Mouse (Mus musculus): ENCODE results near the gene Coro1b. TPM values are rescaled to one million over a fixed set of nuclear protein-coding genes. Genes with fewer than 3 reads are reported as not detected.
A peak's percentile ranks its signal among the peaks of the same experiment; 100 is the strongest.

Gene Coro1b
- total RNA-seq (2021): 10 to 100 TPM in 1 of 2 experiments, 1 to 10 TPM in 1; 9.8 to 14.7 TPM
- long read RNA-seq, experiment 1, transcript Coro1b-201 (11 exons, 1,888 nt): major isoform, 6 of 21 reads
- long read RNA-seq, experiment 1, partial matches to known transcripts: 3 of 21 reads
- long read RNA-seq, experiment 1, other reads (novel, unspliced or antisense): 12 of 21 reads
- long read RNA-seq, experiment 2, transcript Coro1b-201 (11 exons, 1,888 nt): major isoform, 5 of 9 reads
- long read RNA-seq, experiment 2, partial matches to known transcripts: 1 of 9 reads
- long read RNA-seq, experiment 2, other reads (novel, unspliced or antisense): 3 of 9 reads

GRCm38 (mm10) chr19:4148491-4148806, at the start of gene Coro1b:
Gene Coro1b, plus strand, starts transcription at chr19:4148619.
- Histone ChIP-seq H3K27ac (peak within 1 kb of the TSS; percentile 96), H3K4me3 (peak within 1 kb of the TSS; percentile 97)
- intact Hi-C loops (cut with DNase I): no loop called here
- TF ChIP-seq CTCF (IDR thresholded peaks at IDR 0.05): no peak
- DNase-seq: peak; percentile 98

- intact Hi-C loops (cut with DNase I): loop anchor here (2.0 to 5.0 kb wide), 3 partner anchors 22 to 130 kb away; no protein-coding TSS in a partner anchor
- Histone ChIP-seq H3K27ac (peak overlapping the region; percentile 82), H3K4me3 (peak overlapping the region; percentile 79)
- no peak; the same call in none of the 2 replicates for TF ChIP-seq CTCF (IDR thresholded peaks at IDR 0.05)
- DNase-seq: peak; percentile 95
Measured at GRCm38 (mm10) chr19:4099056-4099455, 49.4 kb upstream of the Coro1b start.

GRCm38 (mm10) chr19:4099837-4100717, 48.3 kb upstream of the Coro1b start, which contains the start of gene Pitpnm1:
Gene Pitpnm1, plus strand, starts transcription at chr19:4099998.
- Histone ChIP-seq H3K4me3 (peak within 1 kb of the TSS; percentile 79), H3K27ac (peak within 1 kb of the TSS; percentile 82)
- DNase-seq: peak; percentile 89
- intact Hi-C loops (cut with DNase I): loop anchor here (2.0 to 5.0 kb wide), 3 partner anchors 21 to 129 kb away; no protein-coding TSS in a partner anchor
- no peak for TF ChIP-seq CTCF (IDR thresholded peaks at IDR 0.05)

GRCm38 (mm10) chr19:4100718-4101261, 47.6 kb upstream of the Coro1b start:
- H3K4me3 ChIP-seq: peak overlapping the region; percentile 79
- intact Hi-C loops (cut with DNase I): no loop called here
- DNase-seq: no peak
- H3K27ac ChIP-seq: peak overlapping the region; percentile 82; the same call in 1 of the 2 replicates
- no peak for TF ChIP-seq CTCF (IDR thresholded peaks at IDR 0.05)

GRCm38 (mm10) chr19:4101466-4101865, 47.0 kb upstream of the Coro1b start:
- intact Hi-C loops (cut with DNase I): no loop called here
- Histone ChIP-seq H3K27ac (no peak overlapping the region), H3K4me3 (no peak overlapping the region)

GRCm38 (mm10) chr19:4102049-4102448, 46.4 kb upstream of the Coro1b start:
- TF ChIP-seq CTCF (IDR thresholded peaks at IDR 0.05): no peak
- no peak for DNase-seq
- intact Hi-C loops (cut with DNase I): no loop called here
- Histone ChIP-seq H3K4me3 (no peak overlapping the region), H3K27ac (no peak overlapping the region)

More at GRCm38 (mm10) chr19:4101466-4101865, 47.0 kb upstream of the Coro1b start:
- peak; percentile 6 for DNase-seq
- TF ChIP-seq CTCF (IDR thresholded peaks at IDR 0.05): no peak

- no peak for DNase-seq
- intact Hi-C loops (cut with DNase I): no loop called here
Measured at GRCm38 (mm10) chr19:4102626-4103025, 45.8 kb upstream of the Coro1b start.

GRCm38 (mm10) chr19:4103294-4103693, 45.1 kb upstream of the Coro1b start:
- DNase-seq: no peak
- intact Hi-C loops (cut with DNase I): no loop called here
- no peak for TF ChIP-seq CTCF (IDR thresholded peaks at IDR 0.05)
- H3K4me3 ChIP-seq: no peak overlapping the region
- H3K27ac ChIP-seq: no peak overlapping the region

More at GRCm38 (mm10) chr19:4102626-4103025, 45.8 kb upstream of the Coro1b start:
- TF ChIP-seq CTCF (IDR thresholded peaks at IDR 0.05): no peak
- Histone ChIP-seq H3K27ac (no peak overlapping the region), H3K4me3 (no peak overlapping the region)

GRCm38 (mm10) chr19:4103792-4104191, 44.6 kb upstream of the Coro1b start:
- no peak for TF ChIP-seq CTCF (IDR thresholded peaks at IDR 0.05)
- Histone ChIP-seq H3K4me3 (no peak overlapping the region), H3K27ac (no peak overlapping the region)
- DNase-seq: no peak
- intact Hi-C loops (cut with DNase I): no loop called here

GRCm38 (mm10) chr19:4104675-4105194, 43.7 kb upstream of the Coro1b start:
- no peak overlapping the region for H3K4me3 ChIP-seq
- intact Hi-C loops (cut with DNase I): no loop called here
- no peak overlapping the region for H3K27ac ChIP-seq
- TF ChIP-seq CTCF (IDR thresholded peaks at IDR 0.05): no peak
- DNase-seq: no peak

- no peak for TF ChIP-seq CTCF (IDR thresholded peaks at IDR 0.05)
- Histone ChIP-seq H3K27ac (no peak overlapping the region), H3K4me3 (no peak overlapping the region)
- DNase-seq: no peak
- intact Hi-C loops (cut with DNase I): no loop called here
Measured at GRCm38 (mm10) chr19:4106654-4107053, 41.8 kb upstream of the Coro1b start.

GRCm38 (mm10) chr19:4108535-4108934, 39.9 kb upstream of the Coro1b start:
- no peak for DNase-seq
- Histone ChIP-seq H3K4me3 (no peak overlapping the region), H3K27ac (no peak overlapping the region)
- no peak for TF ChIP-seq CTCF (IDR thresholded peaks at IDR 0.05)
- intact Hi-C loops (cut with DNase I): no loop called here
